Mouse (Mus musculus) frontal cortex, postnatal 36 days (tissue): ENCODE data around the gene Defb23.
"Not testable (repeated sequence)": the region's sequence is repeated elsewhere in the genome, so short reads cannot be mapped to it uniquely, and the experiment has no call there.

Experiments used
- DNase-seq, 2 experiments: peaks; one replicate each; pipeline ENCODE4 v3.0.0; 2022; ENCODE audit warnings: low spot score in 2 of 2

The Defb23 gene

GRCm38 (mm10) chr2:152436983-152437860 lies 27.2 kb downstream of the Defb23 start:
- peak; percentile 86 for DNase-seq

GRCm38 (mm10) chr2:152436405-152436901 lies 28.0 kb downstream of the Defb23 start:
- DNase-seq = no peak

DNA sequence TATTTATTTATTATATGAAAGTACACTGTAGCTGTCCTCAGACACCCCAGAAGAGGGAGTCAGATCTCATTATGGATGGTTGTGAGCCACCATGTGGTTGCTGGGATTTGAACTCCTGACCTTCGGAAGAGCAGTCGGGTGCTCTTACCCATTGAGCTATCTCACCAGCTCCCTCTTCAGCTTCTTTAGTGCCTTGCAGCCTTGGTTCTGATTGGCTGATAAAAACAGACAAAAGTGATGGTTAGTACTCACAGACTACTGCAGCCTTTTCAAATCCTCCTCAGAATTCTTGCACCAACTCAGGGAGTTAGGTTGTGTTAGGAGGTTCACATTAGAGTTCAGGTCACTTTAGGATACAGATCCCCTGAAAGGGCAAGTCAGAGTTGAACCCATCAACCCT lies 35.9 kb downstream of the Defb23 start:
- not testable (repeated sequence) for DNase-seq

GRCm38 (mm10) chr2:152427493-152427892 lies 36.9 kb downstream of the Defb23 start:
- DNase-seq = peak in 1 of 2 experiments; percentile 52

DNA sequence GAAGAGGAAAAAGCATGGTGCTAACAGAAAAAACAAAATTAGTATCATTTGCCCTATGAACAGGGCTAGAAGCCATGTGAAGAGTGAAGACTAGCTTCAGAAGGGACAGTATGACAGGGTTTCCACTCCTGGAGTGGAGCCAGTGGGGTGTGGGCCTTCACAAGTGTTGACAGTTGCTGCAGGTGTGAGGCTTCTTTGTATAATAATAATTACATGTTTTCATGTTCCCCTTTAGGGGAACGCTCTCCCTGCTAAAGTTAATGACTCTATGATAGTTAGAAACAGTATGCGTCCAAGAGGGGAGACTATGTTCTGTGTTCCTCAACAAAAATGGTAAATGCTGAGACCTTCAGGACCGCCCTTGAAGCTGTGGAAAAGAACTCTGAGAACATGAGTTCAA lies 48.6 kb downstream of the Defb23 start:
- DNase-seq = no peak

DNA sequence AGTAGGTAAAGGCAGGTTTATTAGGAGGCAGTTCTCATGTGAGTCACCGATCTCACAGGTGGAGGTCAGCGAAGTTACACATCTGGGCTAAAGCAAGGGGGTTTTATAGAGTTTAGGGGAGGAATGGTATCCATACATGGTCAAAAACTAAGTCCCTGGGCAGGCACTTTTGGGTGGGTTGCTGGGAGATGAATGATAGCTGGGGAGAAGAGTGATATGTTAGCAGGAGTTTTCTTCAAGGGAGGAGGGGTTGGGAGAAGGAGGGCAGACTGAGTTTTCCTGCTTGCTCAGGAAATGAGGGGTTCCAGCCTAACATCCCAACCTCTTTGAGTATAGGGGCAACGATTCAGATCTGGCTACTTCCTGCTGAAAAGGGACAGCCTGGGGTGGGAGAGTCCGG lies 49.1 kb downstream of the Defb23 start, which contains the start of gene 6820408C15Rik:
Gene 6820408C15Rik (plus strand): TSS at position 301 of the 400 bp plus-strand sequence.
- no peak for DNase-seq

DNA sequence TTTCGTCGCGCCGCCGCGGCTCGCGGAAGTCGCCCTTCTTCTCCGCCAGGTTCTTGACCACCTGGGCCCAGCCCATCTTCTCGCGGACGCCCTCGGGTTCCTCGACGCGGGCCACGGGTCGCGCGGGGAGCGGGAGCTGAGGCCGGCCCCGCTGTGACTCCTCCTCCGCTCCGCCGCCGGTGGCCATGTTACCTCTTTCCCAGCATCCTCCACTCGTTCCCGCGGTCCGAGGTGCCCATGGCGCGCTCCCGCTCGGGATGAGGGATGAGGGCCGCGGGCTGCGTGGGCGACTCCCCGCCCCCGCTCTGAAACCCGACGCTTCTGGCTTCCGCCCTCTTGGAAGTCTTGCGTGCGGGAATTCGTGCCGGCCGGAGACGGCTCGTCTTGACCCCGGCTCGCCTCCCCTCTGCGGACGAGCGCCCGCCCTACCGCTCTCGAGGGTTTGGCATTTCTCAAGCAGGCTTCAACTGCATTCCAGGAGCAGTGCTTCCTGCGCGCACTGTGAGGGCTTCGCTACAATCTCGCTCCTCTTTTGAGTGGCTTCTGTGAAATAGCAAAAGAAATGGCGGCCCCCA lies 49.7 kb downstream of the Defb23 start, which contains the start of gene Zcchc3:
Gene Zcchc3 (minus strand): TSS at position 437 of the 575 bp plus-strand sequence.
- peak; percentile 87 to 90 for DNase-seq

DNA sequence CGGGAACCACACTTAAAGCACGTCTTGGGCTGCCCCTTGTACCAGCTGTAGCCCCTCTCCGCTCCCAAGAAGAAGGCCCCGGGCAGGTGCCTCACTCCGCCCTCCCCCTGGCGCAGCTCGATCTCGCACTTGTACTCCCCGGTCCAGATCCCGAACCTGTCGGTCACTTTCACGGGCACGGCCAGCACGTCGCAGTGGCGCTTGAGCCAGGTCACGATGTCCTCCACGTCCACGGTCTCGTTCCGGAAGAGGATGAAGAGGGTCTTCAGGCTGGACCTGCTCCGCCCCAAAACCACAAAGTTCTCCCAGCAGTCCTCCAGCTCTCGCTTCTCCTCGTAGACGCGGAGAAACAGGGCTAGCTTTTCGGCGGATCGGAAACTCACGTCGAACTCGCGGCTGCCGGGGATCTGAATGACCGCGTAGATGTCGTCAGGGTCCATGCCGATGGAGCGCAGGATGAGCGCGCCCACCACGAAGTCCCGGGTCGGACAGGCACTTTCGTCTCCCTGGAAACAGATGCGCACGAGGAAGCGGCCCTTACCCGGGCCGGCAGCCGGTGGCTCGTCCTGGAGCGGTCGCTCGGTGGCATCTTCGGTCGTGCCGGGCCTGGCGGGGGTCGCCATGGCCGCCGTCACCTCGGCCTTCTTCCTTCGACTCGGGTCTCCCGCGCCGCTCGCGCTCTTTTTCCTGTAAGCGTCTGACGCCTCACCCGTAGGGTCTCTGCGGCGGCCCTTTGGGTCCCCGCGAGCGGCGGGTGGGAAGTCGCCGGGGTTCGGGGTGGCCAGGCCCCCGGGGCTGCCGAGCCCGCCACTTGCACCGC lies 50.4 kb downstream of the Defb23 start:
- no peak for DNase-seq

DNA sequence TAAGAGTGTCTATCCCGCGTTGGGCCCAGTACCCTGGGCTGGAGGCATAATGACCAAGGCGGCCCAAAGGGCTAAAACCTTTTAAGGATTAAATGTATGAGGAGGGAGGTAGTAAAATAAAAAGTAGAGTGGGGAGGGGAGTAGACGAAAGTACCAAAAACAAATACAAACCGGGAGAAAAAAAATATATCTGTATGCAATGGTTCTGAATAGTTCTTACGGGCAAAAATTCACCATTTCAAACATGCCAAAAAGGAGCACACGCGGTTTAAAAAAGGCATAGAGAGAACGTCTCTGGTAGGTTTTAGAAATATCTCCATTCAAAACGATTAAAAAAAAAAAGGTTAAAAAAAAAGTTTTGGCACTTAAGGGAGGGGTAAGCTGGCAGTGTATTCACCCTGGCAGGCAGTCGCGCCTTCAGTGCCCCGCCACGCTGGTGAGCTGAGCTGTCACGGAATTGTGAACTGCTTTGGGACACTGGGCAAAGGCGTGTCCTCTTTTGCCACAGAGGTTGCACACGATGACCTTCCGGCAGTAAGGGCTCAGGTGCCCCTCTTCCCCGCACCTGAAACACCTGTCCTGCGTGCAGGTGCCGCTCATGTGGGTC lies 51.2 kb downstream of the Defb23 start:
- DNase-seq = no peak

GRCm38 (mm10) chr2:152412526-152413157 lies 51.8 kb downstream of the Defb23 start:
- DNase-seq = no peak

DNA sequence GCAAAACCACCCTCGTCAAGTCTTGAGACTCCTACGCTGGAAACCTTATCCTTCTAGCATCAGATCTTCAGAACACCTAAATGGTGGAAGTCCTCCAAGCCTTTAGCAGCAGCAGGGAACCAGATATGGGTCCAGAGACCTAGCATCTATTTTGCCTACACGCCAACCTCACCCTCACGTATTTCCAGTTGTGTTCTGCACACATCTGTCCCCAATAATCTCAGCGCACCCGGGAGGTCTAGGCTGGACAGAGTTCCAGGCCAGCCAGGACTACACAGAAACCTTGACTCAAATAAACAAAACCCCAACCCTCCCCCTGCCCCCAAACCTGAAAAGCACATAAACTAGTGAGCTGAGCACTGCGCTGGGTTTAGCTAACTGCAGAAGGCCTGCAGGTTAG lies 52.9 kb downstream of the Defb23 start:
- no peak for DNase-seq

- peak; percentile 66 to 73 for DNase-seq
These were observed 53.4 kb downstream of the Defb23 start for GRCm38 (mm10) chr2:152410971-152411371.

- DNase-seq = no peak
These were observed 54.6 kb downstream of the Defb23 start for GRCm38 (mm10) chr2:152409781-152410180.
